Mouse (Mus musculus): ENCODE data around the gene Klf6. TPM values are rescaled to one million over a fixed set of nuclear protein-coding genes. Genes with fewer than 3 reads are reported as not detected.

Gene Klf6
- total and polyA plus RNA-seq, 3 experiments, result 6.6 to 21.0 (median 15.8) TPM

GRCm38 (mm10) chr13:5860651-5861156, 578 bp upstream of the Klf6 start (continued):
- TF ChIP-seq CHD2 (IDR thresholded peaks at IDR 0.05; ENCODE audit: low read length) (no peak), BHLHE40 (IDR thresholded peaks at IDR 0.05; ENCODE audit: low read depth, low read length) (no peak), CHD1 (IDR thresholded peaks at IDR 0.05; ENCODE audit: low read depth, low read length) (peak; percentile 20; the same call in 1 of the 2 replicates), POLR2A (IDR thresholded peaks at IDR 0.05; ENCODE audit: low read depth, low read length) (no peak), MYC (IDR thresholded peaks at IDR 0.05; ENCODE audit: low read depth, low read length) (no peak), HCFC1 (IDR thresholded peaks at IDR 0.05; ENCODE audit: low read depth, low read length) (no peak), JUN (IDR thresholded peaks at IDR 0.05; ENCODE audit: insufficient read depth, low read depth, low read length) (no peak), SMC3 (IDR thresholded peaks at IDR 0.05; ENCODE audit: low read depth, low read length) (peak; percentile 43), MEF2A (IDR thresholded peaks at IDR 0.05; ENCODE audit: borderline replicate concordance, low read depth, low read length) (no peak), E2F4 (IDR thresholded peaks at IDR 0.05; ENCODE audit: insufficient replicate concordance, low read depth, low read length) (no peak), USF1 (IDR thresholded peaks at IDR 0.05; ENCODE audit: low read depth, low read length) (no peak), SIN3A (IDR thresholded peaks at IDR 0.05; ENCODE audit: low read length) (peak; percentile 71; the same call in 1 of the 2 replicates), GABPA (IDR thresholded peaks at IDR 0.05; ENCODE audit: insufficient replicate concordance, low read depth, low read length) (no peak), PAX5 (IDR thresholded peaks at IDR 0.05; ENCODE audit: low read length) (no peak), JUND (conservative IDR thresholded peaks at IDR 0.05; ENCODE audit: low read depth, low read length) (no peak)

GRCm38 (mm10) chr13:5862003-5862625, 832 bp downstream of the Klf6 start:
- peaks cover 21 to 24% of the 10 kb centered on the region in 2 experiments for H3K36me3 ChIP-seq (replicated peaks in 1 of 2; ENCODE audit: control insufficient read depth in 1 of 2, insufficient read depth in 1 of 2, low read length in 1 of 2)
- in situ Hi-C loops (cut with MboI; ENCODE audit: low pct_ligation_motif_present, low pct_unique_long_range_greater_than_20kb, low sequenced_read_pairs) (loop anchor here (10.0 to 25.0 kb wide), 2 partner anchors 613 to 775 kb away; partner anchors contain the start of gene Pfkp), dilution Hi-C loops (cut with MboI; ENCODE audit: extremely low pct_ligation_motif_present, extremely low pct_unique_long_range_greater_than_20kb, low sequenced_read_pairs) (no loop called here)
- no peak overlapping the region for H3K27ac ChIP-seq (ENCODE audit: insufficient read depth, low read depth)
- H3K9ac ChIP-seq (ENCODE audit: insufficient read depth, low read depth), result peak overlapping the region; percentile 78
- no peaks in the 10 kb centered on the region for H3K9me3 ChIP-seq (replicated peaks; ENCODE audit: low read length)
- DNase-seq (ENCODE audit: extremely low read depth), result peak; percentile 58
- peak overlapping the region; percentile 73 to 99 (median 82) for H3K4me3 ChIP-seq (replicated peaks in 1 of 3; ENCODE audit: low read depth in 2 of 3, low read length in 2 of 3, poor library complexity in 1 of 3)
- H3K4me2 ChIP-seq (ENCODE audit: insufficient read depth, low read depth, poor library complexity, severe bottlenecking), result 0 out of 2 replicates have a peak overlapping the region, but pooled peaks have one; percentile 85
- peaks cover 33% of the 10 kb centered on the region for H3K79me2 ChIP-seq (replicated peaks; ENCODE audit: control insufficient read depth, extremely low read depth, insufficient read depth, poor library complexity, severe bottlenecking)
- H3K4me1 ChIP-seq (ENCODE audit: control insufficient read depth in 1 of 2, insufficient read depth in 2 of 2), result peaks cover 7 to 18% of the 10 kb centered on the region in 2 experiments; a peak in 3 of 4 replicates
- no peaks in the 10 kb centered on the region for H3K27me3 ChIP-seq (replicated peaks)
- TF ChIP-seq GABPA (IDR thresholded peaks at IDR 0.05; ENCODE audit: insufficient replicate concordance, low read depth, low read length) (no peak), JUND (conservative IDR thresholded peaks at IDR 0.05; ENCODE audit: low read depth, low read length) (no peak), IRF4 (IDR thresholded peaks at IDR 0.05; ENCODE audit: low read depth, low read length) (0 out of 2 replicates have a peak, but pooled peaks have one; percentile 11), E2F4 (IDR thresholded peaks at IDR 0.05; ENCODE audit: insufficient replicate concordance, low read depth, low read length) (no peak), USF1 (IDR thresholded peaks at IDR 0.05; ENCODE audit: low read depth, low read length) (peak; percentile 9; the same call in 1 of the 2 replicates), MYC (IDR thresholded peaks at IDR 0.05; ENCODE audit: low read depth, low read length) (no peak), NRF1 (IDR thresholded peaks at IDR 0.05; ENCODE audit: low read depth, low read length) (no peak), SMC3 (IDR thresholded peaks at IDR 0.05; ENCODE audit: low read depth, low read length) (no peak), KAT2A (IDR thresholded peaks at IDR 0.05; ENCODE audit: insufficient replicate concordance, low read length) (no peak), PAX5 (IDR thresholded peaks at IDR 0.05; ENCODE audit: low read length) (no peak), CTCF (conservative IDR thresholded peaks at IDR 0.05 in 1 of 2, IDR thresholded peaks at IDR 0.05 in 1 of 2; ENCODE audit: low read depth in 2 of 2, low read length in 2 of 2) (no peak), MXI1 (IDR thresholded peaks at IDR 0.05; ENCODE audit: low read depth, low read length) (peak; percentile 66; the same call in 1 of the 2 replicates), MAFK (IDR thresholded peaks at IDR 0.05; ENCODE audit: insufficient replicate concordance, low read length) (no peak), ETS1 (conservative IDR thresholded peaks at IDR 0.05; ENCODE audit: low read depth, low read length) (no peak), USF2 (conservative IDR thresholded peaks at IDR 0.05; ENCODE audit: low read depth, low read length) (no peak), SIN3A (IDR thresholded peaks at IDR 0.05; ENCODE audit: low read length) (peak; percentile 96), UBTF (IDR thresholded peaks at IDR 0.05; ENCODE audit: low read depth, low read length) (no peak), TBP (conservative IDR thresholded peaks at IDR 0.05; ENCODE audit: low read depth, low read length) (no peak), ZNF384 (IDR thresholded peaks at IDR 0.05; ENCODE audit: low read depth, low read length) (peak; percentile 43), TCF12 (IDR thresholded peaks at IDR 0.05; ENCODE audit: low read depth, low read length) (no peak), MAZ (IDR thresholded peaks at IDR 0.05; ENCODE audit: low read depth, low read length) (no peak), ZMIZ1 (IDR thresholded peaks at IDR 0.05; ENCODE audit: low read depth, low read length) (no peak), RAD21 (IDR thresholded peaks at IDR 0.05; ENCODE audit: low read depth, low read length) (peak; percentile 37), ZC3H11A (IDR thresholded peaks at IDR 0.05; ENCODE audit: low read depth, low read length) (no peak), EP300 (IDR thresholded peaks at IDR 0.05; ENCODE audit: low read length) (0 out of 2 replicates have a peak, but pooled peaks have one; percentile 10), RCOR1 (conservative IDR thresholded peaks at IDR 0.05; ENCODE audit: low read depth, low read length) (no peak), POLR2A (IDR thresholded peaks at IDR 0.05; ENCODE audit: low read depth, low read length) (no peak), NELFE (IDR thresholded peaks at IDR 0.05; ENCODE audit: low read depth, low read length) (no peak), CHD2 (IDR thresholded peaks at IDR 0.05; ENCODE audit: low read length) (no peak)
